In the genomic region with DNA sequence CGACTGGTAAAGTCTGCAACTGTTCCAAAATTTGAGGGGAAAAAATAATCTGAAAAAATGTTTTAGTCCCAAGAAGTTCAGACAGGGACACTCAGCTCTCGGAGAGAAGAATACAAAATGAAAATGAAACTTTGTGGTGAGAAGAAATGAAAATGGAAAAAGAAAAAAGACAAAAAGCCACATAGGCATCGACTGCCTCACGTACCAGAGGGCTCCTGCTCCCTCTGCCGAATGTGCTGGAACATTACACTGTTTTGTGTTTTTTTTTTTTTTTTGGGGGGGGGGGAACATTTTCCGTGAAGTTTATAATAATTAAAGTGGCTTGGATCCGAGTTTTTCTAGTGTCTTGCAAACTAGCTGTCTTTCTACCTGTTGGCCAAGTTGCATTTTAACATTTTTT, we compare ENCODE assay signal across 10 mouse cellular contexts.
DNase-seq lines count a peak whose midpoint lies in the region; ATAC-seq and TF ChIP-seq lines count a peak whose summit lies in the region.
"Had no signal": no experiment of that assay in that cellular context is flagged by ENCODE, and none has a peak within 500 bp of the region (broad histone marks: within the 10 kb centered on the region; RNA-seq: fewer than 3 reads in every experiment).

No protein-coding gene starts in this region.

- TF ChIP-seq CTCF in kidney, postnatal 0 days (IDR thresholded peaks at IDR 0.05; ENCODE audit: low read depth): peak; percentile 60

- H3K9me3 ChIP-seq in kidney, postnatal 0 days (replicated peaks; ENCODE audit: low read length): no peaks in the 10 kb centered on the region
- no peaks in the 10 kb centered on the region for H3K9me3 ChIP-seq in kidney, embryonic 15.5 days (replicated peaks)
- H3K9me3 ChIP-seq: liver, embryonic 13.5 days had no signal

- no peak overlapping the region for H3K4me3 ChIP-seq in kidney, postnatal 0 days (replicated peaks; ENCODE audit: low read depth, low read length)
- no peak overlapping the region for H3K4me3 ChIP-seq in kidney, embryonic 15.5 days (replicated peaks)
- H3K4me3 ChIP-seq: erythroblast, embryonic 14.5 days; liver, embryonic 13.5 days had no signal

- no peaks in the 10 kb centered on the region for H3K27me3 ChIP-seq in kidney, postnatal 0 days (ENCODE audit: insufficient read depth, low read length)
- H3K27me3 ChIP-seq in kidney, embryonic 15.5 days: no peaks in the 10 kb centered on the region
- H3K27me3 ChIP-seq: liver, embryonic 13.5 days had no signal

- no peaks in the 10 kb centered on the region for H3K4me1 ChIP-seq in kidney, postnatal 0 days (replicated peaks; ENCODE audit: insufficient read depth, low read length)
- 0 out of 2 replicates have a peak, but pooled peaks cover 4% of the 10 kb centered on the region for H3K4me1 ChIP-seq in kidney, embryonic 15.5 days
- H3K4me1 ChIP-seq: liver, embryonic 13.5 days had no signal

- no peak overlapping the region for H3K9ac ChIP-seq in kidney, postnatal 0 days (ENCODE audit: low read depth, low read length)
- no peak overlapping the region for H3K9ac ChIP-seq in kidney, embryonic 15.5 days
- H3K9ac ChIP-seq: liver, embryonic 13.5 days had no signal

- no peak overlapping the region for H3K4me2 ChIP-seq in kidney, postnatal 0 days (ENCODE audit: low read length)
- no peak overlapping the region for H3K4me2 ChIP-seq in kidney, embryonic 15.5 days
- H3K4me2 ChIP-seq: liver, embryonic 13.5 days had no signal

- 78% methylated on average over 7 of the region's 7 CpGs for whole genome bisulfite sequencing in kidney, postnatal 0 days
- WGBS in kidney, embryonic 15.5 days: 87% methylated on average over 7 of the region's 7 CpGs

- H3K27ac ChIP-seq in kidney, postnatal 0 days: no peak overlapping the region
- no peak overlapping the region for H3K27ac ChIP-seq in kidney, embryonic 15.5 days
- H3K27ac ChIP-seq: liver, embryonic 13.5 days had no signal

- H3K36me3 ChIP-seq in kidney, postnatal 0 days (ENCODE audit: insufficient read depth, low read length): peaks cover 15% of the 10 kb centered on the region
- peaks cover 52% of the 10 kb centered on the region for H3K36me3 ChIP-seq in kidney, embryonic 15.5 days

- ATAC-seq in kidney, postnatal 0 days (replicated peaks; ENCODE audit: low FRiP score, low read depth): no peak
- ATAC-seq in kidney, embryonic 15.5 days (replicated peaks; ENCODE audit: low FRiP score): no peak
- ATAC-seq in CD4-positive, CD25-positive, alpha-beta regulatory T cell, adult 4 months: peak; percentile 94

- DNase-seq in kidney, postnatal 0 days (ENCODE audit: low spot score): peak; percentile 24
- peak; percentile 44 for DNase-seq in 3T3-L1 (ENCODE audit: low read depth, low spot score)
- peak; percentile 88 for DNase-seq in induced T-regulatory cell, adult 2 months (ENCODE audit: low read depth)
- DNase-seq in embryo, embryonic 10.5 days (ENCODE audit: low spot score): no peak
- no peak for DNase-seq in left cerebral cortex, adult 9 months (ENCODE audit: low spot score in 2 of 2)
- DNase-seq: kidney, postnatal 4 days; liver, embryonic 13.5 days had no signal

Comparison
In these comparisons a context has a peak if more than half of its experiments do, and no peak if none do; other contexts are left out.
1. DNase-seq: peak in kidney, postnatal 0 days (single experiment), 3T3-L1 (single experiment) and induced T-regulatory cell, adult 2 months (single experiment); none in embryo, embryonic 10.5 days (single experiment) and left cerebral cortex, adult 9 months (0 of 2).